Mouse (Mus musculus): ENCODE measurements at regions not wholly inside any gene's neighbourhood (a gene's known extent, or its start where the extent isn't known, plus 50 kb on each side); places are given as distances from the start of the nearest gene placed in this dataset.

- ATAC-seq: no peak
- Histone ChIP-seq H3K9me3 (ENCODE audit: low read length) (no peaks in the 10 kb centered on the region), H3K27me3 (ENCODE audit: insufficient read depth, low read length) (no peaks in the 10 kb centered on the region), H3K27ac (ENCODE audit: low read depth, low read length) (no peak overlapping the region), H3K4me3 (ENCODE audit: low read depth, low read length) (no peak overlapping the region), H3K4me2 (ENCODE audit: low read depth) (no peak overlapping the region), H3K36me3 (ENCODE audit: insufficient read depth) (no peaks in the 10 kb centered on the region), H3K9ac (no peak overlapping the region), H3K4me1 (ENCODE audit: insufficient read depth) (no peaks in the 10 kb centered on the region)
- DNase-seq: no peak
- no peak for TF ChIP-seq CTCF (IDR thresholded peaks at IDR 0.05; ENCODE audit: low read depth)
Measured at GRCm38 (mm10) chr6:68437184-68437583, 901.6 kb upstream of the Tacstd2 start.

Data from forebrain, postnatal 0 days (tissue).